In the genomic region with DNA sequence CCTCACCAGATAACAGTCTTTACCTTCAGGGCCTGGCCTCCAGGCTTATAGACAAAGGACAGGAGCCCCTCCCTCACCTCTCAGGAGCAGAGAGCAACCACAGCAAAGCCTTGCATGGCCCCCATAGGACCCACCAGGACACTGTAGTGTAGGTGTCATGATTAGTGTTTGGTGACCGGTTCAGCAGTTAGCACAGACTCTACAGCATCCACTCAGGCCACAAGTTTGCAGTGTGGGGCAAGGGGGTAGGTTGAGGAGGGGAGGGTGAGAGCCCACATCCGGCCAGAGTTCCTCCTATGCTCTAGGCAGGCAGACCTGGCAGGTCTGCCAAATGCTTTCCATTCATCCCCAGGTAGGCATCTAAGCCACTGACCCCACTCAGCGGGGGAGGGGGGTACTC, we compare ENCODE assay signal across 33 mouse cellular contexts. TPM values are rescaled to one million over a fixed set of nuclear protein-coding genes. Genes with fewer than 3 reads are reported as not detected.
A peak's percentile ranks its signal among the peaks of the same experiment; 100 is the strongest.
DNase-seq lines count a peak whose midpoint lies in the region; ATAC-seq lines count a peak whose summit lies in the region.
"Had no signal": no experiment of that assay in that cellular context is flagged by ENCODE, and none has a peak within 500 bp of the region (broad histone marks: within the 10 kb centered on the region; RNA-seq: fewer than 3 reads in every experiment).

No protein-coding gene starts in this region.

- DNase-seq in heart, postnatal 14 days, result no peak
- DNase-seq in lung, postnatal 36 days, result no peak
- no peak for DNase-seq in ovary, postnatal 10 days (ENCODE audit: low spot score)
- DNase-seq: adrenal gland, adult 2 months; adrenal gland, postnatal 14 days; cerebellum, adult 11 months; cerebellum, adult 2 months; cerebellum, adult 9-11 months; cerebellum, postnatal 25 days; forebrain, postnatal 0 days; gastrocnemius, adult 2 months; gastrocnemius, postnatal 14 days; heart, adult 18-20 months; heart, postnatal 36 days had no signal

- H3K27me3 ChIP-seq in heart, embryonic 12.5 days (replicated peaks), result no peaks in the 10 kb centered on the region
- no peaks in the 10 kb centered on the region for H3K27me3 ChIP-seq in lung, embryonic 15.5 days
- H3K27me3 ChIP-seq in limb, embryonic 15.5 days, result no peaks in the 10 kb centered on the region
- no peaks in the 10 kb centered on the region for H3K27me3 ChIP-seq in stomach, embryonic 16.5 days (ENCODE audit: control insufficient read depth, insufficient read depth, low read length)
- H3K27me3 ChIP-seq: hindbrain, embryonic 13.5 days had no signal

- no peaks in the 10 kb centered on the region for H3K36me3 ChIP-seq in heart, embryonic 12.5 days
- no peaks in the 10 kb centered on the region for H3K36me3 ChIP-seq in lung, embryonic 15.5 days
- H3K36me3 ChIP-seq in limb, embryonic 15.5 days, result no peaks in the 10 kb centered on the region
- no peaks in the 10 kb centered on the region for H3K36me3 ChIP-seq in stomach, embryonic 16.5 days (ENCODE audit: control insufficient read depth, insufficient read depth, low read length)
- H3K36me3 ChIP-seq: hindbrain, embryonic 10.5 days; hindbrain, embryonic 13.5 days had no signal

- H3K9ac ChIP-seq in heart, embryonic 12.5 days, result no peak overlapping the region
- no peak overlapping the region for H3K9ac ChIP-seq in lung, embryonic 15.5 days
- no peak overlapping the region for H3K9ac ChIP-seq in limb, embryonic 15.5 days
- no peak overlapping the region for H3K9ac ChIP-seq in stomach, embryonic 16.5 days (ENCODE audit: low read length)
- H3K9ac ChIP-seq: forebrain, postnatal 0 days; hindbrain, embryonic 13.5 days had no signal

- intact Hi-C loops in heart, postnatal 14 days (cut with DNase I), result no loop called here

- H3K4me3 ChIP-seq in heart, embryonic 12.5 days, result no peak overlapping the region
- no peak overlapping the region for H3K4me3 ChIP-seq in lung, embryonic 15.5 days
- no peak overlapping the region for H3K4me3 ChIP-seq in limb, embryonic 15.5 days
- no peak overlapping the region for H3K4me3 ChIP-seq in stomach, embryonic 16.5 days (replicated peaks; ENCODE audit: low read length)
- H3K4me3 ChIP-seq: gastrocnemius, adult 2 months; hindbrain, embryonic 10.5 days; hindbrain, embryonic 13.5 days had no signal

- H3K27ac ChIP-seq in heart, embryonic 12.5 days (ENCODE audit: poor library complexity, severe bottlenecking), result no peak overlapping the region
- H3K27ac ChIP-seq in lung, embryonic 15.5 days, result no peak overlapping the region
- no peak overlapping the region for H3K27ac ChIP-seq in limb, embryonic 15.5 days
- no peak overlapping the region for H3K27ac ChIP-seq in stomach, embryonic 16.5 days (ENCODE audit: low read length)
- H3K27ac ChIP-seq: gastrocnemius, adult 2 months; hindbrain, embryonic 10.5 days; hindbrain, embryonic 13.5 days had no signal

- no peak overlapping the region for H3K4me2 ChIP-seq in heart, embryonic 12.5 days
- no peak overlapping the region for H3K4me2 ChIP-seq in lung, embryonic 15.5 days
- H3K4me2 ChIP-seq in limb, embryonic 15.5 days, result no peak overlapping the region
- no peak overlapping the region for H3K4me2 ChIP-seq in stomach, embryonic 16.5 days (ENCODE audit: low read depth, low read length)
- H3K4me2 ChIP-seq: hindbrain, embryonic 13.5 days had no signal

- 0 out of 2 replicates have a peak, but pooled peaks have one; percentile 45 for ATAC-seq in heart, embryonic 12.5 days (ENCODE audit: insufficient number of reproducible peaks, low FRiP score)
- 0 out of 2 replicates have a peak, but pooled peaks have one; percentile 3 for ATAC-seq in lung, embryonic 15.5 days (ENCODE audit: borderline replicate concordance, extremely low read depth, low FRiP score, low TSS enrichment)
- 0 out of 2 replicates have a peak, but pooled peaks have one; percentile 52 for ATAC-seq in limb, embryonic 15.5 days (ENCODE audit: insufficient number of reproducible peaks, low FRiP score, low TSS enrichment, low read depth)
- peak; percentile 29; the same call in 1 of the 2 replicates for ATAC-seq in stomach, embryonic 16.5 days (ENCODE audit: insufficient read depth, low FRiP score)
- ATAC-seq: CD4-positive, CD25-positive, alpha-beta regulatory T cell, adult 4 months; forebrain, embryonic 14.5 days; forebrain, postnatal 0 days; hindbrain, embryonic 16.5 days had no signal

- WGBS in heart, embryonic 12.5 days, result 75% methylated on average over 3 of the region's 3 CpGs
- WGBS in lung, embryonic 15.5 days, result 83% methylated on average over 2 of the region's 3 CpGs
- 91% methylated on average over 3 of the region's 3 CpGs for whole genome bisulfite sequencing in limb, embryonic 15.5 days
- 78% methylated on average over 3 of the region's 3 CpGs for WGBS in stomach, embryonic 16.5 days

- H3K4me1 ChIP-seq in heart, embryonic 12.5 days (replicated peaks), result no peaks in the 10 kb centered on the region
- H3K4me1 ChIP-seq in lung, embryonic 15.5 days, result no peaks in the 10 kb centered on the region
- no peaks in the 10 kb centered on the region for H3K4me1 ChIP-seq in limb, embryonic 15.5 days
- H3K4me1 ChIP-seq in stomach, embryonic 16.5 days (ENCODE audit: control insufficient read depth, insufficient read depth, low read length), result no peaks in the 10 kb centered on the region
- H3K4me1 ChIP-seq: hindbrain, embryonic 10.5 days; hindbrain, embryonic 13.5 days had no signal

- H3K9me3 ChIP-seq in heart, embryonic 12.5 days (replicated peaks), result no peaks in the 10 kb centered on the region
- H3K9me3 ChIP-seq in lung, embryonic 15.5 days, result no peaks in the 10 kb centered on the region
- H3K9me3 ChIP-seq in limb, embryonic 15.5 days, result no peaks in the 10 kb centered on the region
- no peaks in the 10 kb centered on the region for H3K9me3 ChIP-seq in stomach, embryonic 16.5 days (replicated peaks; ENCODE audit: control insufficient read depth, low read length)
- H3K9me3 ChIP-seq: hindbrain, embryonic 10.5 days; hindbrain, embryonic 13.5 days had no signal

RNA-seq across cellular contexts. Expression of a gene that starts 10.4 kb away (rescaled TPM):
- not detected in 2 replicates for polyA plus RNA-seq in heart, embryonic 12.5 days (2016; fragmentation: Nextera tagmentation; extraction: Ambion mirVana)
- total RNA-seq in heart, postnatal 14 days (2021), result not detected
- not detected in 2 replicates for polyA plus RNA-seq in lung, embryonic 15.5 days (2015; fragmentation: Nextera tagmentation; extraction: Ambion mirVana)
- polyA plus RNA-seq in limb, embryonic 15.5 days (2015; fragmentation: Nextera tagmentation; extraction: Ambion mirVana), result not detected in 2 replicates
- polyA plus RNA-seq in stomach, embryonic 16.5 days (2015; fragmentation: Nextera tagmentation; extraction: Ambion mirVana), result not detected in 2 replicates
- total RNA-seq: adrenal gland, postnatal 4 days; common myeloid progenitor, adult 5-6 weeks; forebrain, postnatal 0 days; gastrocnemius, adult 2 months; gastrocnemius, postnatal 14 days; gastrocnemius, postnatal 4 days; heart, adult 18-20 months; heart, postnatal 36 days; MEL had no signal
- polyA plus RNA-seq: adrenal gland, adult 2 months; C2C12; CD4-positive, CD25-positive, alpha-beta regulatory T cell, adult 4 months; cerebellum, adult 2 months; embryonic facial prominence, embryonic 14.5 days; forebrain, embryonic 11.5 days; forebrain, embryonic 14.5 days; forebrain, postnatal 0 days; frontal cortex, adult 2 months; hindbrain, embryonic 10.5 days; hindbrain, embryonic 13.5 days; hindbrain, embryonic 16.5 days had no signal

RNA-seq across cellular contexts. Expression of a gene that starts 37.6 kb away (rescaled TPM):
- polyA plus RNA-seq in heart, embryonic 12.5 days (2016; fragmentation: Nextera tagmentation; extraction: Ambion mirVana), result not detected in 2 replicates
- total RNA-seq in heart, postnatal 14 days (2021), result not detected
- not detected in 2 replicates for polyA plus RNA-seq in lung, embryonic 15.5 days (2015; fragmentation: Nextera tagmentation; extraction: Ambion mirVana)
- polyA plus RNA-seq in limb, embryonic 15.5 days (2015; fragmentation: Nextera tagmentation; extraction: Ambion mirVana), result not detected in 2 replicates
- polyA plus RNA-seq in stomach, embryonic 16.5 days (2015; fragmentation: Nextera tagmentation; extraction: Ambion mirVana), result not detected in 2 replicates
- total RNA-seq: adrenal gland, postnatal 14 days; adrenal gland, postnatal 4 days; common myeloid progenitor, adult 5-6 weeks; gastrocnemius, adult 2 months; gastrocnemius, postnatal 14 days; gastrocnemius, postnatal 4 days; heart, adult 18-20 months; heart, postnatal 36 days; MEL had no signal
- polyA plus RNA-seq: C2C12; embryonic facial prominence, embryonic 14.5 days; forebrain, embryonic 11.5 days; forebrain, postnatal 0 days; frontal cortex, adult 2 months; heart, embryonic 14.5 days; heart, postnatal 0 days; hindbrain, embryonic 10.5 days; hindbrain, embryonic 13.5 days; hindbrain, embryonic 16.5 days had no signal

RNA-seq across cellular contexts. Expression of a gene that starts 45.6 kb away (rescaled TPM):
- polyA plus RNA-seq in heart, embryonic 12.5 days (2016; fragmentation: Nextera tagmentation; extraction: Ambion mirVana), result not detected in 2 replicates
- not detected for total RNA-seq in heart, postnatal 14 days (2021)
- not detected in 2 replicates for polyA plus RNA-seq in lung, embryonic 15.5 days (2015; fragmentation: Nextera tagmentation; extraction: Ambion mirVana)
- polyA plus RNA-seq in limb, embryonic 15.5 days (2015; fragmentation: Nextera tagmentation; extraction: Ambion mirVana), result not detected in 2 replicates
- polyA plus RNA-seq in stomach, embryonic 16.5 days (2015; fragmentation: Nextera tagmentation; extraction: Ambion mirVana), result not detected in 2 replicates
- total RNA-seq: common myeloid progenitor, adult 5-6 weeks; forebrain, postnatal 0 days; gastrocnemius, adult 2 months; gastrocnemius, postnatal 14 days; heart, adult 18-20 months; heart, postnatal 36 days; MEL had no signal
- polyA plus RNA-seq: C2C12; CD4-positive, CD25-positive, alpha-beta regulatory T cell, adult 4 months; cerebellum, adult 2 months; embryonic facial prominence, embryonic 14.5 days; forebrain, embryonic 11.5 days; forebrain, embryonic 14.5 days; forebrain, postnatal 0 days; frontal cortex, adult 2 months; heart, embryonic 14.5 days; heart, postnatal 0 days; hindbrain, embryonic 10.5 days; hindbrain, embryonic 13.5 days; hindbrain, embryonic 16.5 days had no signal
